Mouse (Mus musculus) layer of hippocampus, adult 9-11 months (tissue): Measurements from ENCODE around the gene Mecr.
"Not testable (repeated sequence)": the region's sequence is repeated elsewhere in the genome, so short reads cannot be mapped to it uniquely, and the experiment has no call there.

Experiments used
- DNase-seq: peaks from one replicate; pipeline ENCODE4 v3.0.0; 2022

The Mecr gene

GRCm38 (mm10) chr4:131843290-131843743 lies at the start of gene Mecr:
Gene Mecr, plus strand, starts transcription at chr4:131843470.
- DNase-seq = peak; percentile 89

- peak; percentile 31 for DNase-seq
Measured at GRCm38 (mm10) chr4:131796312-131797080, 46.8 kb upstream of the Mecr start.

- DNase-seq = peak; percentile 18
Measured at GRCm38 (mm10) chr4:131797483-131797882, 45.8 kb upstream of the Mecr start.

- no peak for DNase-seq
Measured at GRCm38 (mm10) chr4:131797920-131798319, 45.4 kb upstream of the Mecr start.

- DNase-seq = no peak
Measured at GRCm38 (mm10) chr4:131798968-131799367, 44.3 kb upstream of the Mecr start.

GRCm38 (mm10) chr4:131803846-131804245 lies 39.4 kb upstream of the Mecr start:
- DNase-seq = no peak

GRCm38 (mm10) chr4:131804732-131805131 lies 38.5 kb upstream of the Mecr start:
- DNase-seq = not testable (repeated sequence)

GRCm38 (mm10) chr4:131805255-131805654 lies 38.0 kb upstream of the Mecr start:
- DNase-seq = no peak

- DNase-seq = no peak
Measured at GRCm38 (mm10) chr4:131812458-131812857, 30.8 kb upstream of the Mecr start.

- DNase-seq = no peak
Measured at GRCm38 (mm10) chr4:131813798-131814197, 29.5 kb upstream of the Mecr start.

GRCm38 (mm10) chr4:131814869-131815268 lies 28.4 kb upstream of the Mecr start:
- no peak for DNase-seq

- DNase-seq = no peak
Measured at GRCm38 (mm10) chr4:131815774-131816173, 27.5 kb upstream of the Mecr start.

GRCm38 (mm10) chr4:131818926-131819325 lies 24.3 kb upstream of the Mecr start:
- no peak for DNase-seq

GRCm38 (mm10) chr4:131821161-131821731 lies 22.0 kb upstream of the Mecr start:
- DNase-seq = no peak

- no peak for DNase-seq
Measured at GRCm38 (mm10) chr4:131822583-131822982, 20.7 kb upstream of the Mecr start.

- DNase-seq = no peak
Measured at GRCm38 (mm10) chr4:131824939-131825338, 18.3 kb upstream of the Mecr start.

- DNase-seq = no peak
Measured at GRCm38 (mm10) chr4:131825830-131826229, 17.4 kb upstream of the Mecr start.

- DNase-seq = no peak
Measured at GRCm38 (mm10) chr4:131826905-131827304, 16.4 kb upstream of the Mecr start.

- no peak for DNase-seq
Measured at GRCm38 (mm10) chr4:131829123-131829522, 14.1 kb upstream of the Mecr start.

- DNase-seq = no peak
Measured at GRCm38 (mm10) chr4:131831546-131832045, 11.7 kb upstream of the Mecr start.

- DNase-seq = no peak
Measured at GRCm38 (mm10) chr4:131832759-131833407, 10.4 kb upstream of the Mecr start.

- no peak for DNase-seq
Measured at GRCm38 (mm10) chr4:131833971-131834609, 9.2 kb upstream of the Mecr start.

GRCm38 (mm10) chr4:131836351-131836881 lies 6.9 kb upstream of the Mecr start:
- DNase-seq = no peak
